Mouse (Mus musculus) intestine, embryonic 14.5 days (tissue): ENCODE measurements around the gene Pax6. TPM values are rescaled to one million over a fixed set of nuclear protein-coding genes. Genes with fewer than 3 reads are reported as not detected.

Source experiments
- ATAC-seq: fragments of 200-750 bp; cut with Nextera tagmentation; replicated peaks from 2 replicates; pipeline ENCODE4 v1.8.0; 2017; ENCODE audit warnings: low read depth, moderate number of reproducible peaks, moderate TSS enrichment, moderate library complexity; ENCODE audit not compliant: low FRiP score, low TSS enrichment
- DNase-seq: peaks from one replicate; pipeline ENCODE4 v3.0.0-alpha.2; 2018; ENCODE audit warnings: low spot score
- H3K27ac ChIP-seq: fragments of 300-500 bp; sonication (generic); 2 replicates; pipeline ENCODE4 v1.5.1; 2014; ENCODE audit warnings: low read depth, mild to moderate bottlenecking, control low read depth
- H3K27me3 ChIP-seq: fragments of 300-500 bp; sonication (generic); replicated peaks from 2 replicates; pipeline ENCODE4 v1.6.1; 2014; ENCODE audit warnings: low read length, control low read depth; ENCODE audit not compliant: control insufficient read depth, insufficient read depth
- H3K36me3 ChIP-seq: fragments of 300-500 bp; sonication (generic); 2 replicates; pipeline ENCODE4 v1.6.1; 2014; ENCODE audit warnings: low read length, control low read depth; ENCODE audit not compliant: control insufficient read depth, insufficient read depth
- H3K4me1 ChIP-seq: fragments of 300-500 bp; sonication (generic); replicated peaks from 2 replicates; pipeline ENCODE4 v1.6.1; 2014; ENCODE audit warnings: low read length, control low read depth, mixed read lengths; ENCODE audit not compliant: control insufficient read depth, insufficient read depth
- H3K4me2 ChIP-seq: fragments of 300-500 bp; sonication (generic); 2 replicates; pipeline ENCODE4 v1.6.1; 2014; ENCODE audit warnings: low read length
- H3K4me3 ChIP-seq: fragments of 300-500 bp; sonication (generic); 2 replicates; pipeline ENCODE4 v1.5.1; 2014; ENCODE audit warnings: low read depth, low read length, control low read depth, mixed read lengths
- H3K9ac ChIP-seq: fragments of 300-500 bp; sonication (generic); 2 replicates; pipeline ENCODE4 v1.6.1; 2014; ENCODE audit warnings: mild to moderate bottlenecking, low read length
- H3K9me3 ChIP-seq: fragments of 300-500 bp; sonication (generic); 2 replicates; pipeline ENCODE4 v1.6.1; 2016; ENCODE audit warnings: low read length, control low read depth; ENCODE audit not compliant: control insufficient read depth
- WGBS: fragments of 180-500 bp; shearing (Covaris S2); extraction: QIAGEN DNeasy Blood & Tissue Kit; methylation state at CpG from one replicate; pipeline ENCODE4 v1.1.7; 2014; 5-methylcytosine and 5-hydroxymethylcytosine counted together
- polyA plus RNA-seq: library from polyadenylated mRNA; unstranded; fragments of >200 nt; fragmentation: Nextera tagmentation; extraction: Ambion mirVana; gene quantifications from 2 replicates; pipeline ENCODE4 v1.2.1, GENCODE M21; 2014

The Pax6 gene
- polyA plus RNA-seq, 1 experiment from 2014 or later: 2.2 TPM

GRCm38 (mm10) chr2:105669881-105670730 is 1.4 kb downstream of the Pax6 start:
- H3K9me3 ChIP-seq: no peaks in the 10 kb centered on the region
- ATAC-seq (no peak), DNase-seq (peak; percentile 67)
- H3K4me2 ChIP-seq: no peak overlapping the region
- no peak overlapping the region for H3K27ac ChIP-seq
- no peak overlapping the region for H3K9ac ChIP-seq
- 1% methylated on average over 29 of the region's 29 CpGs for WGBS
- H3K27me3 ChIP-seq: peaks cover 100% of the 10 kb centered on the region
- no peaks in the 10 kb centered on the region for H3K36me3 ChIP-seq
- H3K4me1 ChIP-seq: no peaks in the 10 kb centered on the region
- H3K4me3 ChIP-seq: no peak overlapping the region

DNA sequence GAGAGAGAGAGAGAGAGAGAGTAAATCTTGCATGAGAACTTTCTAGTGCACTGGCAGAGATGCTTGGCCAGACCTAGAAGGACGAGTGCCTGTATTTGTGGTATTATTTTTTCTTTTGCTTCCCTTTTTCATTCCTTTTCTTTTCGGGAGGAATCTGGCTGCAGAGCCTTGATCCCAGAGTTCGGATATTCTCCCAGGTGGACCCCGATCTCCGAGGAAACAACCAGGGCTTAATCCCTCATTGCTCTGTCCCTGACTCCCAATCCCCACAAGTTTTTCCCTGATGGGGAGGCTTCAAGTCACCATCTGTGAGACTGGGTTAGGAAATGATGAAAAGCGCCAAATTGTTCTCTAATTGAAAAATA is 2.0 kb downstream of the Pax6 start:
- DNase-seq (no peak), ATAC-seq (no peak)
- H3K4me1 ChIP-seq: no peaks in the 10 kb centered on the region
- 4% methylated on average over 6 of the region's 6 CpGs for WGBS
- H3K4me3 ChIP-seq: no peak overlapping the region
- peaks cover 100% of the 10 kb centered on the region for H3K27me3 ChIP-seq
- no peak overlapping the region for H3K27ac ChIP-seq
- H3K36me3 ChIP-seq: no peaks in the 10 kb centered on the region
- no peak overlapping the region for H3K4me2 ChIP-seq
- H3K9me3 ChIP-seq: no peaks in the 10 kb centered on the region
- no peak overlapping the region for H3K9ac ChIP-seq

- H3K9me3 ChIP-seq: no peaks in the 10 kb centered on the region
- peaks cover 5% of the 10 kb centered on the region; the same call in 1 of the 2 replicates for H3K4me1 ChIP-seq
- no peak overlapping the region for H3K4me3 ChIP-seq
- no peaks in the 10 kb centered on the region for H3K36me3 ChIP-seq
- no peak overlapping the region for H3K9ac ChIP-seq
- no peak overlapping the region for H3K4me2 ChIP-seq
- H3K27ac ChIP-seq: no peak overlapping the region
- peaks cover 100% of the 10 kb centered on the region for H3K27me3 ChIP-seq
- no peak for ATAC-seq
- WGBS: 2% methylated on average over 9 of the region's 9 CpGs
- DNase-seq: no peak
Observed at GRCm38 (mm10) chr2:105671116-105671797, 2.6 kb downstream of the Pax6 start.

DNA sequence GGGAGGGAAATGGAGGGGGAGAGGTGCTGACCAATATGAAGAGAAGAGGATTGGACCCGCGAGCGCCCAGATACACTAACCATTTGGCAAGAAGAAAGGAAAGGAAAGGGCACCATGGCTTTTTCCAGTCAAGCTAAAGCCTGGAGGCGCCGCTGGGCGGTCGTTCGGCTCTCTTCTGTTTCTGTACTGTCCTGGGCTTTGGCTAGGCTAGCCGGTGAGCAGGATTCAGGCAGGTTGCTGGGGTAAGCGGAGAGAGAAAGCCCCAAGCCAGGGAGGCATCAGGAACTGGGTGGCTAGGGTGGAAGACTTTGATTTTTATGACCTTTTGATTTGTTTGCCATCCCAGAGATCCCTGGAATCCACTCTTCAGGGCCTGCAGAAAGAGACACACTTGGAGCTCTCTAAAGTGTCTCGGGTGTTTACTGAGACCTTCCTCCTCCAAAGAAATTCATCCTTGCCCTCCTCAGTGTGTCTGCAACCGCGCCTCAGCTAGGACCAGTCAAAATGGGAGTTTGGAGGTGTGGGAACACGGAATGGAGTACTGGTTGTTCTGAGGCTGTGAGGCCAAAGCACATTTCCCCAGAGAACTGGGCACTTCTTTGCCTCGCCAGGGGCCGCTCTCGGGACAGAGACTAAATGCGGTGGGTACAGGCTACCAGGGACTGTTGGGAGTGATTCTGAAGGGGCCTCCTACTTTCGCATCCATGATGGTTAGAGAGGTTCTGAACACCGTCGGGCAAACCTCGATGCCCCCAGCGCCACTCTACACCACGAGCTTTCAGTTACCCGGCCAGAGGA is 3.3 kb downstream of the Pax6 start:
- under 1% methylated on average over 25 of the region's 25 CpGs for WGBS
- DNase-seq: peak; percentile 66
- no peak overlapping the region for H3K4me2 ChIP-seq
- H3K27ac ChIP-seq: no peak overlapping the region
- no peak overlapping the region for H3K4me3 ChIP-seq
- H3K9ac ChIP-seq: no peak overlapping the region
- peaks cover 6% of the 10 kb centered on the region; the same call in 1 of the 2 replicates for H3K4me1 ChIP-seq
- H3K36me3 ChIP-seq: no peaks in the 10 kb centered on the region
- H3K9me3 ChIP-seq: no peaks in the 10 kb centered on the region
- H3K27me3 ChIP-seq: peaks cover 100% of the 10 kb centered on the region
- no peak for ATAC-seq

DNA sequence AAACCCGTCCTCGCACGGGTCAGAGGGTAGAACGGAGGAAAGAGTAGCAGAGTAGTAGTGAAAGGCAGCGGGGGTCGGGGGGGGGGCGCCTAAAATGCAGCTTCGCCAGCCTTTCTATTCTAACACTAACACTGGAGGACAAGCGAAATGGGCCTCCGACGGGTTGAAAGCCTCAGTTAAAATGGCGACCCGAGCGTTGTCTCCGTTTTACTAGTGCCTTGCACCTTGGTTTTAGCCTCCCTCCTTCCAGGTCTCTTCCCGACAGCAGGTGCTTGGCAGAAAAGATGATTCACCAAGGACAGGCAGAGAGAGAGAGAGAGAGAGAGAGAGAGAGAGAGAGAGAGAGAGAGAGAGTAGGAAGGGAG is 3.9 kb downstream of the Pax6 start:
- peaks cover 100% of the 10 kb centered on the region for H3K27me3 ChIP-seq
- H3K27ac ChIP-seq: no peak overlapping the region
- H3K4me1 ChIP-seq: peaks cover 6% of the 10 kb centered on the region; the same call in 1 of the 2 replicates
- DNase-seq (no peak), ATAC-seq (no peak)
- 1% methylated on average over 15 of the region's 16 CpGs for WGBS
- H3K4me2 ChIP-seq: no peak overlapping the region
- no peaks in the 10 kb centered on the region for H3K36me3 ChIP-seq
- H3K4me3 ChIP-seq: no peak overlapping the region
- H3K9me3 ChIP-seq: no peaks in the 10 kb centered on the region
- H3K9ac ChIP-seq: no peak overlapping the region

GRCm38 (mm10) chr2:105673054-105673453 is 4.4 kb downstream of the Pax6 start:
- peaks cover 6% of the 10 kb centered on the region; the same call in 1 of the 2 replicates for H3K4me1 ChIP-seq
- no peak overlapping the region for H3K4me2 ChIP-seq
- DNase-seq (no peak), ATAC-seq (no peak)
- no peak overlapping the region for H3K4me3 ChIP-seq
- no peaks in the 10 kb centered on the region for H3K9me3 ChIP-seq
- WGBS: 3% methylated on average over 6 of the region's 6 CpGs
- H3K36me3 ChIP-seq: no peaks in the 10 kb centered on the region
- H3K9ac ChIP-seq: no peak overlapping the region
- peaks cover 100% of the 10 kb centered on the region for H3K27me3 ChIP-seq
- H3K27ac ChIP-seq: no peak overlapping the region

- DNase-seq: peak; percentile 70
- Histone ChIP-seq H3K9ac (no peak overlapping the region), H3K4me2 (no peak overlapping the region), H3K9me3 (no peaks in the 10 kb centered on the region), H3K4me1 (peaks cover 6% of the 10 kb centered on the region; the same call in 1 of the 2 replicates), H3K27ac (no peak overlapping the region), H3K27me3 (peaks cover 100% of the 10 kb centered on the region), H3K4me3 (no peak overlapping the region), H3K36me3 (no peaks in the 10 kb centered on the region)
- ATAC-seq: no peak
- WGBS: 1% methylated on average over 10 of the region's 10 CpGs
Observed at GRCm38 (mm10) chr2:105673631-105674060, 4.9 kb downstream of the Pax6 start.

DNA sequence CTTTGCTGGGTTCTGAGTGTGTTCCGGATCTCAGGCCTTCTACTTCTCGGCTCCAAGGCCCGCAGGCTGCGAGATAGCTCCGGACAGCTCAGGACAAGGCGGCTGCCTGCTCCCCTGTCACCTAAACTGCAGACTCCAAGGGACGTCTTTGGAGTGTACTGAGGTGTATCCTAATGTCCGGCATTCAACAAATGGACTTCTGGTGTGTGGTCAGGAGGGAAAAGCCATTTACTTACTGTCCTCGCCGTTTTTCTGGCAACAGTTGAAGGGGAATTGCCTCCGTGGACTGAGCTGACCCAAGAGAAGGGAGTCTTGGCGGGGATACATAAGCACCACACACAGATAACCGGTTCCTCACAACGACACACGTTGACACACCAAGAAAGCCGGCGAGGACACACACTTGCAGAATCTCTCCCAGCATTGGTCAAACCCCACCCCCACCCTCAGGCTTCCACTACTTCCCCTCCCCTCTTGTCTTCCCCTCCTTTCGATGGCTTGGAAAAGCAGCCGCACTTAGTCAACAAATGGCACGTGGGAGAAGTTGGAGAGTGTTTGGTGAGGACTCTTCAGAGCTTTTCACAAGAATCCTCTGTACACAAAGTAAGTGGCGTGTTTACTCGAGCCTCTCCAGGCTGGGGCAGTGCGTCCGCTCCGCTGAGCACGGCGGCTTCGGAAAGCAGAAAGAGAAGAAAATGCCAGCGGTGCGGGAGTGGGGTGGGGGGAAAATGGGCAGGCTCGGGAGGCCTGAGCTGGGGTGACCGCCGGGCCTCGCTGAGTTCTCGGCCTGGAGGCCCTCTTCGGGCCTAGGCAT is 5.6 kb downstream of the Pax6 start:
- Histone ChIP-seq H3K4me3 (no peak overlapping the region), H3K27ac (no peak overlapping the region), H3K9me3 (no peaks in the 10 kb centered on the region), H3K36me3 (no peaks in the 10 kb centered on the region), H3K4me2 (0 out of 2 replicates have a peak overlapping the region, but pooled peaks have one; percentile 18), H3K9ac (no peak overlapping the region), H3K27me3 (peaks cover 100% of the 10 kb centered on the region), H3K4me1 (peaks cover 6% of the 10 kb centered on the region; the same call in 1 of the 2 replicates)
- no peak for ATAC-seq
- WGBS: 2% methylated on average over 36 of the region's 36 CpGs
- DNase-seq: peak; percentile 63
